Mouse (Mus musculus): ENCODE results near the gene Trpc1.
A peak's percentile ranks its signal among the peaks of the same experiment; 100 is the strongest.

Trpc1 gene

GRCm38 (mm10) chr9:95697808-95698207, 52.4 kb downstream of the Trpc1 start:
- no peak for DNase-seq (ENCODE audit: low read depth)

- no peak for DNase-seq (ENCODE audit: low read depth)
Measured at GRCm38 (mm10) chr9:95696581-95696980, 53.6 kb downstream of the Trpc1 start.

DNA sequence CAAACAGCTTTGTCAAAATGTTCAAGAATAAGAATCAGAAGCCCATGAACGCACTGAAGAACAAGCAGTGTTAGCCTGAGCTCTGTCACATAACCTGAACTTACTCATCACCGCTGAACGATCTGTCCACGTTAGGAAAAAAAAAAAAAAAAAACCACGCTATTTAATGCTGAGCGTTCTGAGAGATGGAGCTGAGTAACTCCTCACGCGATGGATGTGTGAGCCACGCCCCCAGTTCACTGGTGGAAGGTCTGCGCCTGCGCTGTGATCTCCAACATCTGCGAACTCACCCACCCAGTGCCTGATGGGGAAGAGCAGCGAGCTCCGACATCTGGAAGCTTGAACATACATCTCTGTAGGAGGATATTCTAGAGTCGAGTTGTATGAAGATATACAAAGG, 55.2 kb downstream of the Trpc1 start:
- DNase-seq (ENCODE audit: low read depth) = no peak

DNA sequence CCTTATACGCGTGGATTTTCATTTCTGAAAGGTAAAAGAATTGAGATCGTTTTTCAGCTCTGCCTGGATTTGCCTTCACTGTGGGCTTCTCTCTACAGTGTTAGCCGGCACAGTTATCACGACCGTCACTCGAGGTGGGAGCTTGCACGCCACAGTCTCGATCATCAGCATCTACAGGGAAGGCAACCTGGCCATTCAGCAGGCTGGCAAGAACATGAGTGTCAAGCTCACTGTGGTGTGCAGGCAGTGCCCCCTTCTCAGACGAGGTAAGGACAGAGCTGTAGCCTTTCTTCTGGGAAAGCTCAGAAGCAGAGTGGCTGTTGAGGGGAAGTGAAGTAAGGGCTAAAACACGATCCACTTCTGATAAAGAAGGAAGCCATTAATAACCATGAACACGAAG, 55.6 kb downstream of the Trpc1 start:
- DNase-seq (ENCODE audit: low read depth) = no peak

DNA sequence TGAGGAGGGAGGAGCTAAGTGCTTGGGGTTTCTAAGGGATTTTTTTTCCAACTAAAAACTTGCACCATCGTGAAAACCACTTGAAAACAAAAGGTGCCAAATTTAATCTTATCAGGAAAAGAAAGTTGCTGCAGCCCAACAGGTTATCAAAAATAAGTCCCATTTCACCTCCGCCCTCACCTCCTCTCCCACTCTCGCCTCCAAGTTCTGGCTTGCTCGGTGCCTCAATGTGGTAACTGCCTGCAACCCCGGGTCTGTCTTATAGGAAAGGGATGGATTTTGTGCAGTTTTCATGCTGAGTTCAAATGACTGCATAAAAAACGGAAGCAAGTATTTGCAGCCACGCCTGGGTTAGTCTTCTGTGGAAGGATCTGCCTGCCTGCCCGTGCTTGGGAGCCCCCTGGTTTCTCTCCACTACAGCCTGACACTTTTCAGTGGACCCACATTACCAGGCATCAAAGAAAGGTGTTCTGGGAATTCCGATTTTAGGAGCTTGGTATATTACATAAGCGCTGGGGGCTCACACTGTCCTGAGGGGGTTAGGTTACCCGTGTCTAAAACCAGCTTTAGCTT, 56.6 kb downstream of the Trpc1 start:
- DNase-seq (ENCODE audit: low read depth) = no peak

GRCm38 (mm10) chr9:95692823-95693222, 57.4 kb downstream of the Trpc1 start:
- DNase-seq (ENCODE audit: low read depth) = no peak

DNA sequence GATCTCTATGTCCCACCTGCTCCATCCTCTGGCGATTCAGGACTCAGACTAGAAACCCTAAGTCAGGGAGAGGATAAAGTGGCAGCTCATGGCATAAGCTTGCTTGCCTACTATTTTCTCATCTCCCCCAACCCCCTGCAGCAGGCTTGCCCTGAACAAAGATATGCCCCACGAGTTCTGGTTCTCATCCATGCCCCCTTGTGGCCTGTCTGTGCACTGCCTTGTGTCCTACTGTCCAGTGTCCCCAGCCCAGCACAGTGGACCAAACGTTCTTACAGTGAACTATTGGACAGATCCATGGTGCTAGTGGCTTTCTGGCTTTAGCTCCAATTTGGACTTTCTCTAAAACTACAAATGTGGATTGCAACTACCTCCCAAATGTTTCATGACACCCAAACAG, 62.1 kb downstream of the Trpc1 start:
- no peak for DNase-seq (ENCODE audit: low read depth)

- no peak for DNase-seq (ENCODE audit: low read depth)
Measured at GRCm38 (mm10) chr9:95685660-95686440, 64.3 kb downstream of the Trpc1 start.

DNA sequence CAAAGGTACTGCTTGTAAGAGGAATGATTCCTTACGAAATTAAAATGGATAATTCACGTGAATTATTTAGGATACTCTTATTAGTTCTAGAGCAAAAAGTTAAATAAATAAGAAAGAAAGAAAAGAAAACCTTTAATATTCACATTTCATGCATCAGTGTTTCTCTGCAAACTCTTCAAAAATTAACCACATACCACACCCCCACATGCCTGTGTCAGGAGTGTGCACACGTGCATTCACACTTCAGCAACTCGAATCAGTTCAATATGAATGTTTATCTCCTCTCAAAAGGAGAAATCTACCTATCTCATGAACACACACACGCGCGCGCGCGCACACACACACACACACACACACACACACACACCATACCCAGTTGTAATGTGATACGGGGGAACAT, 69.5 kb downstream of the Trpc1 start:
- DNase-seq (ENCODE audit: low read depth) = no peak

DNA sequence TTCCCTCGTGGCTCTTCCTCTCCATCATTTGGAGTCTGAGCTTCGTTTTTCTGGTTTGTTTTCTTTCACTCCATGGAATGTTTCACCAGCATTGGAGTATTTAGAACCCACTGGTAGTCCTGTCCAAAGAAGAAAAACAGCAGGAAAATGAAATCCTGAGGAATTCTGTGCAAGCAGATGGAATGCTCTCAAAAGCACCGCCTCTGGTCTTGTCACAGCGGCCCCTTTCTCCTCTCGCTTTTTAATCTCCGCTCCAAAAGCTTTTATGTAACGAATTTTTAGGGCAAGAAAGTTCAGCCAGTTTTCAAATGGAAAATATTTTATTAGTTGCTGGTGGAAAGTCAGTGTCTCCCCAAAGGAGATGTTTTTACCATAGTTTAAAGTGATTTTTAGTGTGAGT, 70.2 kb downstream of the Trpc1 start:
- DNase-seq (ENCODE audit: low read depth) = no peak

- DNase-seq (ENCODE audit: low read depth) = no peak
Measured at GRCm38 (mm10) chr9:95676021-95676420, 74.2 kb downstream of the Trpc1 start.

DNA sequence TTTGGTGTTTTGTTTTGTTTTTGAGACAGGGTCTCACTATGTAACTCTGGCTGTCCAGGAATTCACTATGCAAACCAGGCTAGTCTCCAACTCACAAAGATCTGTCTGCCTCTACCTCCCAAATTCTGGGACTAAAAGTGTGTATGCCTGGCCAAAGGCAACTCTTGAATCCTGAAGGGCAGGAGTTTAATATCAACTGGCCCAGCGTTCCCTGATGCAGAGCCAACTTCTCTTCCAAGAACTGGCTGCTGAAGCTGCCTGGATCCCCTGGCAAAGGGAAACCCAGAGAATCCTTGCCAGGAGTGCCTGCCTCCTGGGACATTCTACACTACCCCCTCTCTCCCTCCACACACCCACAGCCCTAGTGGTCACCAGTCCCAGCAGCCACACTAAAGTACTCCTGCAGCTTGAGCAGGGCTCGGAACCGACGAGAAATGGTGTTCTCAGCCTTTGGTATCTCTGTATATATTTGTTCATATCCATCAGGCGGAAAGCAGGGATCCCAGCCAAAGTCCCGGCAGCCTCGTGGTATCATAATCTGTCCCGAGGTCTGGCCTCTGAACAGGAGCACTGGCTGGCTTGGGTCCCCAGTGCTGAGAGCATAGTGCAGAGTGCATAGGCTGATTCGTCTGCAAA, 75.0 kb downstream of the Trpc1 start:
- DNase-seq (ENCODE audit: low read depth) = peak; percentile 37

DNA sequence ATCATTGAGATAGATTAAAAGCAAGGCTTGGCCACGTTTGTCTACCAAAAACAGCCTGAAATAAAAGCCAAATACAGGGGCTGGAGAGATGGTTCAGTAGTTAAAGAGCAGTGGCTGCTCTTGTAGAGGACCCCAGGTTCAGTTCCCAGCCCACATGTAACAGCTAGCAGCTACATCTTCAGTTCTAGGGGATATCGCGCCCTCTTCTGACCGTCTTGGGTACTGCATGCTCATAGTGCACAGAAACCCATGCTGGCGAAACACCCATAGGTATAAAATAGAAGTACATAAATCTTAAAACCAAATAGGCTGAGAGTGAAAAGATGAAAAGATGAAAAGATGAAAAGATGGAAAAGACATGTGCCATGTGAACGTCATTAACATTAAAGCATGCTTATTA, 77.4 kb downstream of the Trpc1 start:
- DNase-seq (ENCODE audit: low read depth) = no peak

DNA sequence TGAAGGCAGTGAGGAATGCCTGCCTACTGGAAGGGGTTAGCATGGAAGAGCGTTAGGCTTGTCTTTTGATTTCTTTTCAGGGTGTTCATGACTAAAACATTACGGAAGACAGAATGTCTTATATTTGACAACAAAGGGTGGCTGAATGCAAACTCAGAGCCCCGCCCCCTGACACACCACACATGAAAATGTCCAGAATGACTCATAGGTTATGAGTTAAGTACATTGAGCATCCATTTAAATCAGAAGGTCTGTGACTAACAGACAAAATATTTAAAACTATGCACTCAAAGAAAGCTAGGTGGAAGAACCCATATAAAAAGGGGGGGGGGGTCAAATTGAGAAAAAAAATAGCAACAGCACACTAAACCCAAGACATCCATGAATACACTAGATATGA, 77.8 kb downstream of the Trpc1 start:
- no peak for DNase-seq (ENCODE audit: low read depth)

DNA sequence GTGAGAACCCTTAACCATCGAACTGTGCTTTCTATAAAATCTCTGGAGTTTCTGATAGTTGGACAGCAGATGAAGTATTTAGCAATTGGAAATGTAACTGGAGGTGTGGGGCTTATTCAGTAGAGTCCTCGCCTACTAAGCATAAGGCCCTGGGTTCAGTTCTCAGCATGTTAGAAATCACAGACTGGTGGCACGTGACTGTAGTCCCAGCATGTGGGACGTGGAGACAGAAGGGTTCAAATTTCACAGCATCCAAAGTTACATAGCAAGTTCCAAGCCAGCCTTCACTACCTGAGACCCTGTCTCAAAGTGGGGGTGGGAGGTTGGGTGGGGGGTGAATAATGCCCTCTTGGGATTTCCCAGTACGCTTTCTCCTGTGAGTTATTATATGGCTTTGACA, 81.9 kb downstream of the Trpc1 start:
- no peak for DNase-seq (ENCODE audit: low read depth)

DNA sequence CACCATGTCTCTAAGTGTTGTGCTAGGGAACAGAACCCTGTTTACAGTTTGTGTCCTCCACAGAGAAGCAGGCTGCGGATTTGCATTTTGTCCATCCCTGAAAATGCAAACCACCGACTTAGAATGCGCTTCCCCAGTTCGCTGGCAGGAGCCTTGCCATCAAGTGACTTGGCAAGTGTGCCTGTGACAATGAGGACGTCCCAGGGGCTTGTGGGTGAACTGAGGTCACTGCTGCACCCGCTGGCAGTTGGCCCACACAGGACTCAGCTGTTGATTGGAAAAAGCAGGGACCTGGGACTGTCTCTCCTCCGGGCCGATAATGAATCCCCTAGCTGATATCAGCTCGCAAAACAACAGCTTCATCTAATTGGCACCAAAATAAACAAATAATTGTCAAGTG, 82.3 kb downstream of the Trpc1 start:
- no peak for DNase-seq (ENCODE audit: low read depth)

GRCm38 (mm10) chr9:95665835-95666234, 84.3 kb downstream of the Trpc1 start:
- no peak for DNase-seq (ENCODE audit: low read depth)

GRCm38 (mm10) chr9:95664290-95664989, 85.7 kb downstream of the Trpc1 start:
- no peak for DNase-seq (ENCODE audit: low read depth)

DNA sequence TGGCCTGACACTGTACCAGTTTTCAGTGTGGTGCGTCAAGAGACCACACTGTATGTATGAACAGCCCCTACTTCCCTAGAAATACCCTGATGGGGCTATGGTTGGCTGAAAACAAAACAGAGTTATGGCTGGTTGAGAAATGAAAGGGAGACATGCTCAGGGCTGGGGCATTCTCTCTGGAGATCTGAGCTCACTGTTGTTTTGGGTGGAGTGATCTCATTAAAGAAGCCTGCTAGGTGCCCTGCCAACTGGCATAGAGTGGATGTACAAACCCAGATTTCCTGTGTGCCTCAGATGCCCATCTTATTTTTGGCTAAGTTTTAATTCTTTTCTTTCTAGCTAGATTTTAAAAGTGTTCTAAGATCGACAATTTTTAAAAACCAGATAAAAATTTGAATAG, 92.2 kb downstream of the Trpc1 start:
- no peak for DNase-seq (ENCODE audit: low read depth)

All from fibroblast of lung, adult 2 months (primary cell).